Mouse (Mus musculus) heart, adult 2 months (tissue): ENCODE measurements around the gene Dyx1c1.

ENCODE experiments used
- CTCF ChIP-seq: fragments of 200-600 bp; IDR thresholded peaks from 2 replicates; pipeline ENCODE4 v1.8.1; 2022; ENCODE audit warnings: antibody characterized with exemption, mild to moderate bottlenecking, moderate library complexity
- EP300 ChIP-seq: fragments of 200-500 bp; IDR thresholded peaks from 2 replicates; pipeline ENCODE4 v1.6.1; 2011; ENCODE audit warnings: low read depth, low read length, control low read depth; ENCODE audit not compliant: insufficient read depth
- POLR2A ChIP-seq: fragments of 200-500 bp; IDR thresholded peaks from 2 replicates; pipeline ENCODE4 v1.6.1; 2011; ENCODE audit warnings: mild to moderate bottlenecking, low read depth, low read length, control low read depth; ENCODE audit not compliant: insufficient read depth

DNA sequence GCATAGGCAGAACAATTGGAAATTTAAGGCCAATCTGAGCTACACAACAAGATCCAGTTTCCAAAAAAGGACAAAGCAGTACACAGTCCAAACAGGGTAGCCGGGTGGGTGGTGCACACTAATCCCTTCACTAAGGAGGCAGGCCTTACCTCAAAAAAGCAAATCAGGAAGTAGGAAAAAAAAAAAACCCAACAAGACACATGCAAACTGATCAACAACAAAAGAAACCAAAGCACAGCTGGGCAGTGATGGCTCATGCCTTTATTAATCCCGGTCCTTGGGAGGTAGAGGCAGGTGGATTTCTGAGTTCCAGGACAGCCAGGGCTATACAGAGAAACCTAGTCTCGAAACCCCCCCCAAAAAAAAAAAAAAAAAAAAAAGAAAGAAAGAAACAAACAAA lies 29.1 kb downstream of the Dyx1c1 start:
- no peak for TF ChIP-seq POLR2A
- no peak for TF ChIP-seq CTCF
- no peak for TF ChIP-seq EP300
